Mouse (Mus musculus) testis, adult 2 months (tissue): ENCODE results near the gene Tmem184b.

ENCODE experiments used
- CTCF ChIP-seq: fragments of 200-500 bp; IDR thresholded peaks from 2 replicates; pipeline ENCODE4 v1.5.1; 2012; ENCODE audit warnings: low read depth, mild to moderate bottlenecking, inconsistent platforms, low read length, moderate library complexity; ENCODE audit not compliant: control insufficient read depth, insufficient read depth, insufficient replicate concordance
- POLR2A ChIP-seq: fragments of 200-500 bp; IDR thresholded peaks from 2 replicates; pipeline ENCODE4 v1.6.1; 2012; ENCODE audit warnings: low read depth, mild to moderate bottlenecking, inconsistent platforms, low read length, moderate library complexity; ENCODE audit not compliant: control insufficient read depth

DNA sequence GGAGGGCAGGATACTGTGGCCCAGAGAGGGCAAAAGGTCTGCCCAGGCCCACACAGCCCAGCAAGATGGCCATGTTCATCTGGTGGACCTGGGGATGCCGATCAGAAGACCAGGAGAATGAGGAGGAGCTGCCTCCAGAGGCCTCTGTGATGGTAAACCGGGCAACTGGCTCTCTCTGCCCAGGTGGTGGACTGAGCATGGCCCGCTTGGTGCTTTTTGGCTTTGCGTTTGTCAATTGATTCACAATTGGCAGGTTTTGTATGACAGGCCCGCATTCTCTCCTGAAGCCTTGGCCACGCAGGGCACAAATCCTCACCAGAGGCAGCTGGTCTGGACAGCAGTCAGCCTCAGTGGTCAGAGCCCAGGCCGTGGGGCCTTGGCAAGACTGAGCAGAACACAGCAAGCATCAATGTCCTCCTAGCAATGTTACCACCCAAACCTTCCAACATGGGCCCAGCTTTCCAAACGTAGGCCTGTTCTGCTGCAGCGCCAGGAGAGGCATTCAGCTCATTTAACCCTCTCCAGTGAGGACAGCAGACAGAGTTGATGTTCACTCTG is 39.7 kb upstream of the Tmem184b start:
- TF ChIP-seq CTCF (no peak), POLR2A (no peak)
